Mouse (Mus musculus): ENCODE results near the gene Cdc6. TPM values are rescaled to one million over a fixed set of nuclear protein-coding genes. Genes with fewer than 3 reads are reported as not detected.

Gene Cdc6
- polyA plus RNA-seq, 1 experiment from 2014 or later: 4.2 TPM

DNA sequence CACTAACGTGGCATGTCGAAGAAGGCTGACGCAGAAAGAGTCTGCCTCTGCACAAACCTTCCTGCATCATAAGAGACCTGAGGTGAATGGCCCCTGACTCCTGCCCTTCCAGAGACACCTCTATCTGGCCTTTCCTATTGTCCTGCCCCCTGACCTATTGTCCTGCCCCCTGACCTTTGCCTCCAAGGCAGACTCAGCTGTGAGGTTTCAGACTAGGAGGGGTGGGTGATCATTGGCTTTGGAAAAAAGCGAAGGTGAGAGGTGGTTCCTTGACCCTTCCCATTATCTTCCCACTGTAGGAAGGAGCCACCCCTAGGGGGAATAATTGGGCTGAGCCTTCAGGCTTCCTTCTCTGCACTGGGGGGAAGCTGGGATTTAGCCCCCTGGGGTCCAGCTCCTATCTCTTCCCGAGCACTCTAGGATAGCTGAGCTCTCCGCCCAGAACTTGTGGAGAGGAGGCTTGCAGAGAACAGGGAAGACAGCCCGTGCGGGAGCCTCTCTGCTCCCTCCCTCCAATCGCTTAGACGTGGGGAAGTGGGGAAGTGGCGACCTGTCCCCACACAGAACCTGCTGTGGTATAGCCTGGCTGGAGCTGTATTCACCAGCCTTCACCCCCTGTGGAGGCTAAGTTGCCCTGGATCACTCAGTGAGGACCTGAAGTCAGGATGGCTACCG is 55.0 kb downstream of the Cdc6 start:
- H3K9me3 ChIP-seq: no peaks in the 10 kb centered on the region
- peaks cover 87% of the 10 kb centered on the region for H3K4me1 ChIP-seq
- peak overlapping the region; percentile 9; the same call in 1 of the 2 replicates for H3K4me3 ChIP-seq
- peak overlapping the region; percentile 91 for H3K4me2 ChIP-seq
- no peak overlapping the region for H3K9ac ChIP-seq
- H3K27ac ChIP-seq: no peak overlapping the region
- 14% methylated on average over 12 of the region's 12 CpGs for WGBS
- ATAC-seq (replicated peaks): no peak
- no peaks in the 10 kb centered on the region for H3K36me3 ChIP-seq (replicated peaks)
- H3K27me3 ChIP-seq (replicated peaks): peaks cover 15% of the 10 kb centered on the region

GRCm38 (mm10) chr11:98963191-98964021 is 55.8 kb downstream of the Cdc6 start:
- peaks cover 96% of the 10 kb centered on the region for H3K4me1 ChIP-seq

DNA sequence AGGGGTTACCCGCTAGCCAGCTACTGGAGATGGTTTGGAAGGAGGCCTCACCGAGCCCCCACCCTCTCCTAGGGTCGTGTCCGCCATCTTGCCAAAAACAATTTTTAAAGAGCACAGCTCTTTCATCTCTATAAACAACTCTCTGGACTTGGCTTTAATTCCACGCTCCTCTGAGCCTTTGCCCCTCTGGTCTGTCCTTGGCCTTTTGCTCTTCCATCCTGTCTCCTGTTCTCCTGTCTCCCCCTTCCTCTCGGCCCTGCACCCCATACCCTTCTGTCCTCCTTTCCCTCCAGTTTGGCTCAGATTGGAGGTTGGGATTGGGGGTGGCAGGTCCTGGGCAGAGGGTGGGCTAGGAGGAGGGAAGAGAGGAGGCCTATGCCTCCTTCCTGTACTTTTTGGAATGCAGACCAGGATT is 56.6 kb downstream of the Cdc6 start:
- Histone ChIP-seq H3K4me2 (peak overlapping the region; percentile 91; the same call in 1 of the 2 replicates), H3K27me3 (replicated peaks) (peaks cover 15% of the 10 kb centered on the region), H3K27ac (0 out of 2 replicates have a peak overlapping the region, but pooled peaks have one; percentile 17), H3K4me1 (peaks cover 100% of the 10 kb centered on the region), H3K9ac (no peak overlapping the region), H3K9me3 (no peaks in the 10 kb centered on the region), H3K36me3 (replicated peaks) (no peaks in the 10 kb centered on the region), H3K4me3 (no peak overlapping the region)
- 31% methylated on average over 6 of the region's 6 CpGs for WGBS
- ATAC-seq (replicated peaks): no peak

More at GRCm38 (mm10) chr11:98963191-98964021, 55.8 kb downstream of the Cdc6 start:
- WGBS: under 1% methylated on average over 32 of the region's 32 CpGs
- no peaks in the 10 kb centered on the region for H3K36me3 ChIP-seq (replicated peaks)
- peaks cover 15% of the 10 kb centered on the region for H3K27me3 ChIP-seq (replicated peaks)
- peak overlapping the region; percentile 91 for H3K4me2 ChIP-seq
- peak overlapping the region; percentile 7; the same call in 1 of the 2 replicates for H3K9ac ChIP-seq
- H3K27ac ChIP-seq: peak overlapping the region; percentile 30; the same call in 1 of the 2 replicates
- peak; percentile 51 for ATAC-seq (replicated peaks)
- H3K9me3 ChIP-seq: no peaks in the 10 kb centered on the region
- peak overlapping the region; percentile 32 for H3K4me3 ChIP-seq

GRCm38 (mm10) chr11:98964616-98965415 is 57.2 kb downstream of the Cdc6 start:
- Histone ChIP-seq H3K9me3 (no peaks in the 10 kb centered on the region), H3K27me3 (replicated peaks) (peaks cover 15% of the 10 kb centered on the region), H3K9ac (no peak overlapping the region), H3K4me3 (no peak overlapping the region), H3K4me2 (peak overlapping the region; percentile 91; the same call in 1 of the 2 replicates), H3K4me1 (peaks cover 100% of the 10 kb centered on the region), H3K36me3 (replicated peaks) (no peaks in the 10 kb centered on the region), H3K27ac (0 out of 2 replicates have a peak overlapping the region, but pooled peaks have one; percentile 17)
- ATAC-seq (replicated peaks): no peak
- 26% methylated on average over 15 of the region's 15 CpGs for WGBS

DNA sequence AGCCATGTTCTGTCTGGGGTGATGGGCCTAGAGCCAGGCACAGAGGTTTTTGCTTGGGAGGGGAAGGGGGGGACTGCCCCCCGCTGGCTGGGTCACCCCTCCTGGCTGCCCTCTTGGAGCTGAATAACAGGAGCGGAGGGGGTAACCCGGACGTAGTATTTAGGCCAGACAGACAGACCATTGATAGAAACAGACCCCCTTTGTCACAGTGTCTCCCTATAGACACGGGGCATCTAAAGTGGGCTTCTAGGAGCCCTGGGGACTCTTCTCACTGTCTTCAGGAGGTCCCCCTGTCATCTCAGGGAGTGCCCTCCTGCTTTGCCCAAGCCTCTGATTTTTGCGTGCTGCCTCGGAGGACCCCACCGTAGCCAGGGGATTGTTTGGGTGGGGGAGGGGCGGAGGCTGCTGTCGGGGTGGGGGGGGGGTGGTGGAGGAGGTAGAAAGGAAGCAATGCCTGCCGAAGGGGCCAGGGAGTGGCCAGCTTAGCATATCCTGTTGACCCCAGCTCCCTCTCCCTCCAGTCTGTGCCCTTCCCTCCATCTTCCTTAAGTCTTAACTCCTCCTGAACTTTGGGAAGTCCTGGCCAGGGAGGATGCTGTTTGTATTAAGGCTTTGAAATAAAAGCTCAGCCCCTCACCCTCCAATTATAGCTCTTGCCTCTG is 57.9 kb downstream of the Cdc6 start:
- Histone ChIP-seq H3K4me2 (peak overlapping the region; percentile 17; the same call in 1 of the 2 replicates), H3K9ac (no peak overlapping the region; the same call in 1 of the 2 replicates), H3K27me3 (replicated peaks) (peaks cover 15% of the 10 kb centered on the region), H3K4me3 (no peak overlapping the region), H3K27ac (0 out of 2 replicates have a peak overlapping the region, but pooled peaks have one; percentile 17), H3K4me1 (peaks cover 100% of the 10 kb centered on the region), H3K9me3 (no peaks in the 10 kb centered on the region), H3K36me3 (replicated peaks) (no peaks in the 10 kb centered on the region)
- no peak for ATAC-seq (replicated peaks)
- 15% methylated on average over 11 of the region's 11 CpGs for WGBS

DNA sequence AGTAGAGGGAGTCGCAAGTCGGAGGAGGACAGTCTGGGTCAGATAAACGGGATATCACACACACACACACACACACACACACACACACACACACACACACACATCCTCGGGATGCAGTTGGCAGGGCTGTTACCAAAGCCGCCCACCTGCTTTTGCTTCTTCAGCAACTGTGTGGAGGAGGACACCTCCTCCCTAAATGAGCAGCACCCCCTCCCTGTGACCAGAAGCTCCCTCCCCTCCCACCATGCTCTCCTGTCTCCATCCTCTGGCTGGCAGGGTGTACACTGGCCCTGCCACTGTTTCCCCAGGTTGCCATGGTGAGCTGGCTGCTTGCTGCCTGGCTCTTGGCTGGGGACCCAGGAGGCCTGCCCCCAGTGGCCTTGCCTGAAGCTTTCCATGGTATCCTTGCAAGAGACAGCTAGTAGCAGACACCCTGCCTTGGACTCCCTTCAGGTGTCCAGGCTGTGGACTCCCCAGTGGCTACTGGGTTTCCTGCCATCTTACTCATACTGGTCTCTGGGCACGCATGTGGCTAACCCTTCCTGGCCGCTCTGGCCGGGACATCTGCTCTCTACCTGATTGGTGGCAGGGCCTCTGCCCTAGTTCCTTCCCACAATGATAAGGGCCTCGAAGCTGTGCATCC is 59.0 kb downstream of the Cdc6 start:
- no peak overlapping the region for H3K4me2 ChIP-seq
- no peak overlapping the region for H3K4me3 ChIP-seq
- peaks cover 12% of the 10 kb centered on the region for H3K27me3 ChIP-seq (replicated peaks)
- no peaks in the 10 kb centered on the region for H3K9me3 ChIP-seq
- peak overlapping the region; percentile 9; the same call in 1 of the 2 replicates for H3K27ac ChIP-seq
- peak overlapping the region; percentile 19; the same call in 1 of the 2 replicates for H3K9ac ChIP-seq
- ATAC-seq (replicated peaks): no peak; the same call in 1 of the 2 replicates
- 28% methylated on average over 9 of the region's 9 CpGs for whole genome bisulfite sequencing
- no peaks in the 10 kb centered on the region for H3K36me3 ChIP-seq (replicated peaks)
- peaks cover 100% of the 10 kb centered on the region for H3K4me1 ChIP-seq

- Histone ChIP-seq H3K9ac (peak overlapping the region; percentile 13; the same call in 1 of the 2 replicates), H3K27ac (peak overlapping the region; percentile 73), H3K4me3 (no peak overlapping the region), H3K4me2 (peak overlapping the region; percentile 37; the same call in 1 of the 2 replicates), H3K36me3 (replicated peaks) (no peaks in the 10 kb centered on the region), H3K9me3 (no peaks in the 10 kb centered on the region), H3K27me3 (replicated peaks) (no peaks in the 10 kb centered on the region; the same call in 1 of the 2 replicates), H3K4me1 (peaks cover 86% of the 10 kb centered on the region)
- 65% methylated on average over 16 of the region's 16 CpGs for WGBS
- no peak for ATAC-seq (replicated peaks)
These were observed 60.5 kb downstream of the Cdc6 start for GRCm38 (mm10) chr11:98968079-98968478.

GRCm38 (mm10) chr11:98968716-98969495 is 61.3 kb downstream of the Cdc6 start:
- H3K4me2 ChIP-seq: peak overlapping the region; percentile 37
- H3K4me3 ChIP-seq: no peak overlapping the region
- peak; percentile 9 for ATAC-seq (replicated peaks)
- peaks cover 78% of the 10 kb centered on the region for H3K4me1 ChIP-seq
- no peaks in the 10 kb centered on the region for H3K9me3 ChIP-seq
- no peaks in the 10 kb centered on the region for H3K36me3 ChIP-seq (replicated peaks)
- H3K9ac ChIP-seq: peak overlapping the region; percentile 13; the same call in 1 of the 2 replicates
- no peaks in the 10 kb centered on the region for H3K27me3 ChIP-seq (replicated peaks)
- 3% methylated on average over 20 of the region's 20 CpGs for WGBS
- H3K27ac ChIP-seq: peak overlapping the region; percentile 73

DNA sequence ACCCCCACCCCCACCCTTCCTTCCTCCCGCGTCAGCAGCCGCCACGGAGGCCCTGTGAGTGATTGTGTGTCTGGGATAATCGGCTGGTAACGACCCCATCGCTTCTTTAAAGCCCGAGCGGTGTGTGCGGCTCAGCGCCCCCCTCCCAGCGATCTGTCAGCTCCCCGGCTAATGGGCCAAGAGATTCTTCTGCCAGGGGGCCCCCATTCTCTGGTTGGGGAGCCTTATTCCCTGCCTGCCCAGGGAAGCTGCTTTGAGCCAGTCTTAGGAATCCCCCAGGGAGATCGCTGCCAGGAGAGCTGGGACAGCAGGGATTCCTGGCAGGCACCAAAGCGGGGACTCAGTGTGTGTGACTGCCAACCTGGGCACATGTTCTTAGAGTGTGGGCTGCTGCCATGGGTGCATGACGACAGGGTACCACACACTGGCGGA is 61.9 kb downstream of the Cdc6 start:
- H3K9ac ChIP-seq: 0 out of 2 replicates have a peak overlapping the region, but pooled peaks have one; percentile 13
- no peak overlapping the region for H3K4me3 ChIP-seq
- ATAC-seq (replicated peaks): peak; percentile 43

GRCm38 (mm10) chr11:98970191-98970925 is 62.8 kb downstream of the Cdc6 start:
- H3K4me3 ChIP-seq: no peak overlapping the region
- no peaks in the 10 kb centered on the region for H3K9me3 ChIP-seq
- 61% methylated on average over 29 of the region's 29 CpGs for WGBS
- peak overlapping the region; percentile 73 for H3K27ac ChIP-seq
- H3K4me2 ChIP-seq: no peak overlapping the region
- no peak overlapping the region for H3K9ac ChIP-seq
- no peaks in the 10 kb centered on the region for H3K27me3 ChIP-seq (replicated peaks)
- no peaks in the 10 kb centered on the region for H3K36me3 ChIP-seq (replicated peaks)
- peaks cover 63% of the 10 kb centered on the region for H3K4me1 ChIP-seq
- ATAC-seq (replicated peaks): no peak

More for the DNA sequence above, 61.9 kb downstream of the Cdc6 start:
- peak overlapping the region; percentile 73 for H3K27ac ChIP-seq
- peak overlapping the region; percentile 37 for H3K4me2 ChIP-seq
- H3K9me3 ChIP-seq: no peaks in the 10 kb centered on the region
- peaks cover 72% of the 10 kb centered on the region for H3K4me1 ChIP-seq
- WGBS: 12% methylated on average over 15 of the region's 17 CpGs
- no peaks in the 10 kb centered on the region for H3K36me3 ChIP-seq (replicated peaks)
- H3K27me3 ChIP-seq (replicated peaks): no peaks in the 10 kb centered on the region

Measured in midbrain, embryonic 15.5 days (tissue).